Mouse (Mus musculus) G1E (cell line): ENCODE data around the gene Atg10.

Experiments
- CTCF ChIP-seq: IDR thresholded peaks from 2 replicates; pipeline ENCODE4 v1.5.1; 2012; ENCODE audit warnings: low read depth, low read length, inconsistent platforms, mixed read lengths
- GATA1 ChIP-seq: IDR thresholded peaks from 2 replicates; pipeline ENCODE4 v1.6.1; 2012; ENCODE audit warnings: borderline replicate concordance, low read length, inconsistent platforms, mixed read lengths
- TAL1 ChIP-seq: conservative IDR thresholded peaks from 2 replicates; pipeline ENCODE4 v1.6.1; 2012; ENCODE audit warnings: low read depth, low read length, inconsistent platforms, mixed read lengths

DNA sequence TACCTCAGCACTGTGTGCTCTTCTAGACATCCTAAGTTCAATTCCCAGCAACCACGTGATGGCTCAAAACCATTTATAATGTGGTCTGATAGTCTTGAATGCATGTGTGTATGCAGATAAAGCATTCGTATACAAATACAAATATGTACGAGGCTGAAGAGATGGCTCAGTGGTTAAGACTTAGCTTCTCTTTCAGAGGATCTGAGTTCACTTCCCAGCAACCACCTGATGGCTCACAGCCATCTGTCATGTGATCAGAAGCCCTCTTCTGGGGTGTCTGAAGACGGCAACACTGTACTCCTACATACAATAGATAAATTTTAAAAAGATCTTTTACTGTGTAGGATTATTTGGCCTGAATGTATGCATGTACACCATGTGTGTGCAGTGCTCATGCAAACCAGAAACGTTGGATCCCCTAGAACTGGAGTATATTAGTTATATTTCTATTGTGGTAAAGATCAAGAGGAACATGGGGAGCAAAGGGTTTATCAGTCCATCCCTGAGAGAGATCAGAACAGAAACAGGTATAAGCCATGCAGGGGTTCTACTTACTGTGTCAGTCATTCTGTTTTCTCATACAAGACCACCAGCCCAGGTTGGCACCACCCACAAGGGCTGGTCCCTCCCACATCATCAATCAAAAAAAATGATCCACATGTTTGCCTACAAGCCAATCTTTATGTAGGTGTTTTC is 296.7 kb downstream of the Atg10 start:
- TF ChIP-seq CTCF: no peak
- TF ChIP-seq GATA1: no peak
- TF ChIP-seq TAL1: no peak
